In genomic region chr12:4906951-4907906, GRCm38 (mm10) we compare ENCODE assay signal across 8 mouse cellular contexts. TPM values are rescaled to one million over a fixed set of nuclear protein-coding genes. Genes with fewer than 3 reads are reported as not detected.
DNase-seq lines count a peak whose midpoint lies in the region; ATAC-seq and TF ChIP-seq lines count a peak whose summit lies in the region.

Gene Ubxn2a, minus strand, starts transcription at chr12:4907705.

- H3K4me3 ChIP-seq in embryonic facial prominence, embryonic 13.5 days, result peak within 1 kb of the TSS; percentile 77
- peak within 1 kb of the TSS; percentile 86 for H3K4me3 ChIP-seq in kidney, adult 2 months (ENCODE audit: insufficient read depth, low read depth, low read length)
- peak within 1 kb of the TSS; percentile 83 for H3K4me3 ChIP-seq in limb, embryonic 12.5 days (replicated peaks)
- H3K4me3 ChIP-seq in midbrain, embryonic 15.5 days, result peak within 1 kb of the TSS; percentile 60

- peak; percentile 48 for TF ChIP-seq POLR2A in kidney, adult 2 months (IDR thresholded peaks at IDR 0.05; ENCODE audit: low read depth, low read length)

- ATAC-seq in embryonic facial prominence, embryonic 13.5 days (ENCODE audit: insufficient number of reproducible peaks, insufficient read depth, low FRiP score, low TSS enrichment, low read depth), result peak; percentile 89
- peak; percentile 94 for ATAC-seq in limb, embryonic 12.5 days (ENCODE audit: insufficient number of reproducible peaks, insufficient read depth, low FRiP score, low TSS enrichment, low read depth)
- ATAC-seq in midbrain, embryonic 15.5 days (replicated peaks), result peak; percentile 96

- WGBS in embryonic facial prominence, embryonic 13.5 days, result 1% methylated on average over 123 of the region's 125 CpGs
- under 1% methylated on average over 125 of the region's 125 CpGs for WGBS in kidney, adult 2 months
- WGBS in limb, embryonic 12.5 days, result under 1% methylated on average over 125 of the region's 125 CpGs
- 1% methylated on average over 113 of the region's 125 CpGs for WGBS in midbrain, embryonic 15.5 days

- no peaks in the 10 kb centered on the region for H3K27me3 ChIP-seq in embryonic facial prominence, embryonic 13.5 days
- no peaks in the 10 kb centered on the region for H3K27me3 ChIP-seq in kidney, adult 2 months (replicated peaks; ENCODE audit: control insufficient read depth, insufficient read depth, low read length)
- no peaks in the 10 kb centered on the region for H3K27me3 ChIP-seq in limb, embryonic 12.5 days
- H3K27me3 ChIP-seq in midbrain, embryonic 15.5 days (replicated peaks), result no peaks in the 10 kb centered on the region

- peak within 1 kb of the TSS; percentile 78 for H3K4me2 ChIP-seq in embryonic facial prominence, embryonic 13.5 days
- peak within 1 kb of the TSS; percentile 72 for H3K4me2 ChIP-seq in limb, embryonic 12.5 days
- H3K4me2 ChIP-seq in midbrain, embryonic 15.5 days, result peak within 1 kb of the TSS; percentile 61

- no peaks in the 10 kb centered on the region for H3K9me3 ChIP-seq in embryonic facial prominence, embryonic 13.5 days
- H3K9me3 ChIP-seq in limb, embryonic 12.5 days, result no peaks in the 10 kb centered on the region
- H3K9me3 ChIP-seq in midbrain, embryonic 15.5 days, result no peaks in the 10 kb centered on the region

- H3K9ac ChIP-seq in embryonic facial prominence, embryonic 13.5 days, result peak within 1 kb of the TSS; percentile 87
- H3K9ac ChIP-seq in limb, embryonic 12.5 days (replicated peaks), result peak within 1 kb of the TSS; percentile 92
- peak within 1 kb of the TSS; percentile 67 for H3K9ac ChIP-seq in midbrain, embryonic 15.5 days

- DNase-seq in 3134 (ENCODE audit: extremely low read depth, insufficient read length, low spot score), result peak; percentile 88
- DNase-seq in adrenal gland, postnatal 36 days, result peak; percentile 97 to 99
- DNase-seq in heart, adult 18-20 months, result peak; percentile 95 to 96
- DNase-seq in kidney, adult 2 months, result peak; percentile 97
- DNase-seq in spleen, postnatal 10 days (ENCODE audit: low spot score in 2 of 2), result peak; percentile 91 to 98

- H3K4me1 ChIP-seq in embryonic facial prominence, embryonic 13.5 days, result no peaks in the 10 kb centered on the region
- peaks cover 4% of the 10 kb centered on the region; the same call in 1 of the 2 replicates for H3K4me1 ChIP-seq in kidney, adult 2 months (ENCODE audit: control insufficient read depth, insufficient read depth, low read length)
- 0 out of 2 replicates have a peak, but pooled peaks cover 2% of the 10 kb centered on the region for H3K4me1 ChIP-seq in limb, embryonic 12.5 days (replicated peaks)
- H3K4me1 ChIP-seq in midbrain, embryonic 15.5 days, result peaks cover 7% of the 10 kb centered on the region

- no peak for TF ChIP-seq CTCF in kidney, adult 2 months (conservative IDR thresholded peaks at IDR 0.05; ENCODE audit: insufficient read depth, insufficient read length, low read depth, low read length)

- H3K27ac ChIP-seq in embryonic facial prominence, embryonic 13.5 days, result peak within 1 kb of the TSS; percentile 68
- H3K27ac ChIP-seq in kidney, adult 2 months (ENCODE audit: insufficient read depth, low read depth, low read length), result peak within 1 kb of the TSS; percentile 91
- H3K27ac ChIP-seq in limb, embryonic 12.5 days, result peak within 1 kb of the TSS; percentile 84
- peak within 1 kb of the TSS; percentile 87 for H3K27ac ChIP-seq in midbrain, embryonic 15.5 days

- no peaks in the 10 kb centered on the region for H3K36me3 ChIP-seq in embryonic facial prominence, embryonic 13.5 days
- H3K36me3 ChIP-seq in kidney, adult 2 months (ENCODE audit: control insufficient read depth, insufficient read depth, low read length), result no peaks in the 10 kb centered on the region
- H3K36me3 ChIP-seq in limb, embryonic 12.5 days, result peaks cover 6% of the 10 kb centered on the region; the same call in 1 of the 2 replicates
- no peaks in the 10 kb centered on the region for H3K36me3 ChIP-seq in midbrain, embryonic 15.5 days (replicated peaks)

RNA-seq across cellular contexts. Expression of gene Ubxn2a, which starts in this region (rescaled TPM):
- total RNA-seq in adrenal gland, postnatal 36 days (2021), result 10 to 100 TPM; 41.3 to 43.3 TPM
- 22.0 and 28.6 TPM in 2 replicates for polyA plus RNA-seq in embryonic facial prominence, embryonic 13.5 days (2015; fragmentation: Nextera tagmentation; extraction: Ambion mirVana)
- 10 to 100 TPM; 69.0 to 76.7 TPM for total RNA-seq in heart, adult 18-20 months (2021)
- 9.8 and 10.9 TPM in 2 replicates for polyA plus RNA-seq in kidney, adult 2 months (2012; rRNA removed)
- polyA plus RNA-seq in limb, embryonic 12.5 days (2016; fragmentation: Nextera tagmentation; extraction: Ambion mirVana), result 28.3 and 30.6 TPM in 2 replicates
- polyA plus RNA-seq in midbrain, embryonic 15.5 days (2015; fragmentation: Nextera tagmentation; extraction: Ambion mirVana), result 40.4 and 41.7 TPM in 2 replicates

Comparison
In these comparisons a context has a peak if more than half of its experiments do, and no peak if none do; other contexts are left out.
1. Peak in every context shown above with its lines: DNase-seq, ATAC-seq, H3K4me3 ChIP-seq and H3K27ac ChIP-seq.